Mouse (Mus musculus) layer of hippocampus, adult 18-20 months (tissue): ENCODE results near the gene Mfap5. TPM values are rescaled to one million over a fixed set of nuclear protein-coding genes. Genes with fewer than 3 reads are reported as not detected.
"Not testable (repeated sequence)": the region's sequence is repeated elsewhere in the genome, so short reads cannot be mapped to it uniquely, and the experiment has no call there.

ENCODE experiments used
- DNase-seq, 2 experiments: peaks; one replicate each; pipeline ENCODE4 v3.0.0; 2022; ENCODE audit warnings: low spot score in 2 of 2
- total RNA-seq, 2 experiments: library from RNA; stranded (reverse); gene quantifications; 2 replicates each; pipeline ENCODE4 v1.2.3; 2021

Mfap5 gene
- total RNA-seq, 2 experiments from 2014 or later = not detected

- DNase-seq = no peak
Measured at GRCm38 (mm10) chr6:122512914-122513878, 7.6 kb downstream of the Mfap5 start.

GRCm38 (mm10) chr6:122514312-122514711 is 8.7 kb downstream of the Mfap5 start:
- no peak for DNase-seq

- DNase-seq = not testable (repeated sequence)
Measured at GRCm38 (mm10) chr6:122515762-122516161, 10.1 kb downstream of the Mfap5 start.

GRCm38 (mm10) chr6:122517668-122518067 is 12.0 kb downstream of the Mfap5 start:
- DNase-seq = no peak

GRCm38 (mm10) chr6:122519384-122519783 is 13.7 kb downstream of the Mfap5 start:
- peak in 1 of 2 experiments; percentile 52 for DNase-seq

GRCm38 (mm10) chr6:122522595-122522994 is 16.9 kb downstream of the Mfap5 start:
- DNase-seq = peak in 1 of 2 experiments; percentile 26

- no peak for DNase-seq
Measured at GRCm38 (mm10) chr6:122523289-122523688, 17.6 kb downstream of the Mfap5 start.

- no peak for DNase-seq
Measured at GRCm38 (mm10) chr6:122527596-122527995, 22.0 kb downstream of the Mfap5 start.

GRCm38 (mm10) chr6:122528136-122528535 is 22.5 kb downstream of the Mfap5 start:
- no peak for DNase-seq

- no peak for DNase-seq
Measured at GRCm38 (mm10) chr6:122531466-122532174, 26.0 kb downstream of the Mfap5 start.

GRCm38 (mm10) chr6:122532883-122533302 is 27.2 kb downstream of the Mfap5 start:
- no peak for DNase-seq

GRCm38 (mm10) chr6:122534032-122534431 is 28.4 kb downstream of the Mfap5 start:
- DNase-seq = no peak

GRCm38 (mm10) chr6:122539564-122539963 is 33.9 kb downstream of the Mfap5 start:
- no peak for DNase-seq

GRCm38 (mm10) chr6:122542459-122542858 is 36.8 kb downstream of the Mfap5 start:
- DNase-seq = not testable (repeated sequence)

GRCm38 (mm10) chr6:122543574-122543973 is 37.9 kb downstream of the Mfap5 start:
- DNase-seq = no peak

GRCm38 (mm10) chr6:122544672-122545071 is 39.0 kb downstream of the Mfap5 start:
- no peak for DNase-seq

GRCm38 (mm10) chr6:122545289-122545882 is 39.7 kb downstream of the Mfap5 start:
- DNase-seq = no peak

GRCm38 (mm10) chr6:122545948-122546347 is 40.3 kb downstream of the Mfap5 start:
- no peak for DNase-seq

- no peak for DNase-seq
Measured at GRCm38 (mm10) chr6:122553606-122554005, 48.0 kb downstream of the Mfap5 start, which contains the start of gene Aicda. Gene Aicda (plus strand): TSS chr6:122553801.

- no peak for DNase-seq
Measured at GRCm38 (mm10) chr6:122554102-122554501, 48.5 kb downstream of the Mfap5 start.

GRCm38 (mm10) chr6:122555266-122555665 is 49.6 kb downstream of the Mfap5 start:
- no peak for DNase-seq
